Mouse (Mus musculus) 3T3-L1 (cell line): ENCODE results near the gene Gm6676.
"Not testable (repeated sequence)": the region's sequence is repeated elsewhere in the genome, so short reads cannot be mapped to it uniquely, and the experiment has no call there.

ENCODE experiments used
- DNase-seq: peaks from one replicate; pipeline ENCODE4 v3.0.0-alpha.2; 2015; ENCODE audit warnings: low read depth, low spot score

Gene Gm6676

DNA sequence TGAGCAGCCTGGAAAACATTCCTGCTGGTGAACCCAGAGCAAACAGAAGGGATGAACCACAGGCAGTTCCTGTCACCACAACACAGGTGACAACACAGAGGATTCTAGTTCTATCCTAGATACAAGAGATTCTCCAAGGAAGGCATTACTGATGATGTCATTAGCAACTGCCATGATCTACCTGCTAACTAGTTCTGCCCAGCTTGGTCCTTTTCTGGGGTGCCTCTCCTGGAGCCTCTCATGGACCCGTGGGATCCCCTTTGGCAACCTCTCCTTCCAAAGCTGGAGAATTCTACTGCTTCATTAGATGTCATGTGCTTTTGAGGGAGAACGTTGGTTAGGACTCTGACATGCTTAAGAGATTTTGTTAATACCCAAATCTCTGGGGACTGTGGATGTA is at the start of gene Gm6676:
Gene Gm6676 (minus strand): TSS at position 101 of the 400 bp plus-strand sequence.
- not testable (repeated sequence) for DNase-seq

DNA sequence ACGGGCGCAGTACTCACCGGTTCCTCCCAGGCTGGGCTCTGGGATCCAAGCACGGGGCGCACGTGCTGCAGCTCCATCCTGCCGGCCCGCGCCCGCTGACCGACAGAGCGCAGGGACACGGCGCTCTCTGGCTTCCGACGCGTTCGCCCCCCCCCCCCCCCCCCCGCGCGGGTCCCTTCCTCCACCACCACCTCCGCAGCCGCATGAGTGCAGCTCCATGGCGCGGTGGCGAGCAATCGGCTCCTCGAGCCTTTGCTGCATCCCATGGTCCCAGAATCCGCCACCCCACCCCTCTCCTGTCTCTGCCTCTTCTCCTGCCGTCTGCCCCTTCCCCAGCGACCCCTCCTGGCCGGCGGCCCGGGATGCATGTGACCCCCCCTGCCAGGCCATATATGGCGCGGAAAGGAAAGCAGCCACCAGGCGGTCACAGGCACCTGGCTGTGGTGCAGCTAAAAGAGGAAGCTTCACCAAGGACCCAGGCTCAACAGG is 49.3 kb upstream of the Gm6676 start, which contains the start of gene Gm3512:
Gene Gm3512 (minus strand): TSS at position 51 of the 489 bp plus-strand sequence.
- DNase-seq, result not testable (repeated sequence)

DNA sequence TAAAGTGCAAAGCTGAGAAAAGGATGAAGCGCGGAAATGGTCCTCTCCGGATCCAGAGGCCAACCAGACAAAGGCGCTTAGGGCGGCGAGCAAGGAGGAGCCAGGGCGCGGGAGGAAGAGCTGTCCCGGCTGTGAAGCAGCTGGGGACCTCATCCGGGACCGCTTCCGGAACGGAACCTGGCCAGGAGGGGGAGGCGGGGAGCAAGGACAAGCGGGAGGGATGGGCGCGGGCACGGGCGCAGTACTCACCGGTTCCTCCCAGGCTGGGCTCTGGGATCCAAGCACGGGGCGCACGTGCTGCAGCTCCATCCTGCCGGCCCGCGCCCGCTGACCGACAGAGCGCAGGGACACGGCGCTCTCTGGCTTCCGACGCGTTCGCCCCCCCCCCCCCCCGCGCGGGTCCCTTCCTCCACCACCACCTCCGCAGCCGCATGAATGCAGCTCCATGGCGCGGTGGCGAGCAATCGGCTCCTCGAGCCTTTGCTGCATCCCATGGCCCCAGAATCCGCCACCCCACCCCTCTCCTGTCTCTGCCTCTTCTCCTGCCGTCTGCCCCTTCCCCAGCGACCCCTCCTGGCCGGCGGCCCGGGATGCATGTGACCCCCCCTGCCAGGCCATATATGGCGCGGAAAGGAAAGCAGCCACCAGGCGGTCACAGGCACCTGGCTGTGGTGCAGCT is 19.9 kb downstream of the Gm6676 start:
- not testable (repeated sequence) for DNase-seq

DNA sequence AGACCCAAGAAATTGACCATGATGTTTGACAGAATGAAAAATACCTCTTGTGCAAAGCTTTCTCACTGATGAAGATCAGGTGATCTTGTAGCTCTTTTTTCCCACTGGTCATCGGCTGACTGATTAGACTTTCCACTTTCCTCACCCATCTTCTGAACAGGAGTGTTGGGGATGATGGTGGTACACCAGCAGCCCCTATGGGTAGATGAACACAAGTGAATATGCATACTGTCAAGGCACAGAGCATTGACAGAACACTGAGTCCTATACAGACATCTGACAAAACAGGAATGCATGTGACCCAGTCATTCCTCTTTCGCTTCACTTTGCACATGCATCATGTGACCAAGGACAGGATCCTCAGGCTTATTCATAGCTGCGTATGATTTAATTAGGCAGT is 24.7 kb downstream of the Gm6676 start, which contains the start of gene Gm3696:
Gene Gm3696 (minus strand): TSS at position 101 of the 400 bp plus-strand sequence.
- DNase-seq, result not testable (repeated sequence)
